Mouse (Mus musculus): Measurements from ENCODE around the gene Nacc2. TPM values are rescaled to one million over a fixed set of nuclear protein-coding genes. Genes with fewer than 3 reads are reported as not detected.

The Nacc2 gene
- polyA plus RNA-seq, 1 experiment, result 15.0 TPM

DNA sequence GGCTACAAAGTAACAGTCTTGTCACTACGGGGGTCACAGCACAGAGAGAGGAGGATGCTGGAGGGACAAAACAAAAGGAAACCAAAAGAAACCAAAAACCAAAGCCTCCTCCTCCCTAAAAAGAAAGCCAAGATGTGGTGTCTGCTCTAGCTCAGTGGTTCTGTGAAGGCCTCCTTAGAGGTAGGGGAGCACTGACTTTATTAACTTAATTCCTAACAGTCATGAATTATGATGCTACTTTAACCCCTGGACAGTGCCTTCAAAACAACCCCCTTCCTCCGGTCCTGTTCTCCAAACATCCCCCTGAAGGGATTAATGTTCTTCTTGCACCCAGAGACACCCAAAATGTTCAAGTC, 67.3 kb downstream of the Nacc2 start:
- Histone ChIP-seq H3K4me2 (ENCODE audit: low read depth) (no peak overlapping the region), H3ac (ENCODE audit: control insufficient read depth, insufficient read length) (no peak overlapping the region), H3K36me3 (ENCODE audit: control insufficient read depth, insufficient read depth) (peaks cover 4% of the 10 kb centered on the region), H3K4me3 (no peak overlapping the region), H3K27me3 (ENCODE audit: control insufficient read depth, insufficient read depth, insufficient read length) (no peaks in the 10 kb centered on the region), H3K79me2 (ENCODE audit: control insufficient read depth, insufficient read depth) (no peaks in the 10 kb centered on the region)
- TF ChIP-seq POLR2AphosphoS2 (IDR thresholded peaks at IDR 0.05; ENCODE audit: insufficient read length, low read depth) (no peak), TCF3 (IDR thresholded peaks at IDR 0.05; ENCODE audit: insufficient read length, low read depth) (no peak), USF1 (IDR thresholded peaks at IDR 0.05; ENCODE audit: low read depth) (no peak), MYOD1 (IDR thresholded peaks at IDR 0.05; ENCODE audit: control insufficient read depth in 1 of 3, insufficient read length in 2 of 3, low read depth in 2 of 3) (no peak), TCF12 (IDR thresholded peaks at IDR 0.05; ENCODE audit: insufficient read depth, poor library complexity, severe bottlenecking) (no peak), MAX (IDR thresholded peaks at IDR 0.05; ENCODE audit: low read depth) (no peak), CEBPB (IDR thresholded peaks at IDR 0.05; ENCODE audit: insufficient read depth, poor library complexity, severe bottlenecking) (no peak), REST (IDR thresholded peaks at IDR 0.05; ENCODE audit: insufficient read depth, insufficient read length) (no peak), SRF (IDR thresholded peaks at IDR 0.05; ENCODE audit: control insufficient read depth, insufficient read length, low read depth) (no peak), POLR2A (IDR thresholded peaks at IDR 0.05; ENCODE audit: insufficient read length, low read depth) (no peak), E2F4 (IDR thresholded peaks at IDR 0.05; ENCODE audit: insufficient read depth) (no peak), MYOG (IDR thresholded peaks at IDR 0.05; ENCODE audit: control insufficient read depth in 1 of 3, insufficient read depth in 1 of 3, insufficient read length in 2 of 3, low read depth in 2 of 3) (no peak)

DNA sequence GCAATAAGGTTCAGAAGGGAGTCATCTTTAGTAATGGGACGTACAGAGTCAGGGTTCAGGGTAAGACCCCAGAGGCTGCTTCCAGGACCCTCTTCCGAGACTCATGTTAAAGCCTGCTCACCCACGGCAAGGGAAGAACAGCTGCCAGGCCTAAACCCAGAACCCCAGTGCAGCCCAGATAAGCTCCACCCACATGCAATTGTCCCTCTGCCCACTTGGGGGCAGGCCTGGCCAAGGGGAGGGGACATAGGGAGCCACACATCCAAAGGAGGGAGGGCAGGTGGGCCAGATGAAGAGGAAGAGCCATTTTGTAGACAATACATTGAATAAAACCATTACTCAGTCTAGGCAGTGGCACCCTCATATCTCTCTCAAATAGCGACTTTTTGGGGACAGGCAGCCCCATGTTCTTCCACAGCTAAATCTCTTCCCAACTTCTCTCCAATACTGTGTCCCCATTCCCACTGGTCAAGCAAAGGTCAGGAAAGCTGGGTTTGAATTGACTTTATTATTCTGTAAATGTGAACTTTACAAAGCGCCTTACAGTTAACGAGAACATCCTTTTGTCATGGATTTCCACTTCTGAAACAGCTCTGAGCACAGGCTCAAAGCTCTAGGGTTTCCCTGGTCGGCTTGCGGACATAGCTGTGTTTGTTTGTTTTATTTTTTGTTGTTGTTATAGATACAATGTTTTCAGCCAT, 67.8 kb downstream of the Nacc2 start:
- Histone ChIP-seq H3K79me2 (ENCODE audit: control insufficient read depth, insufficient read depth) (no peaks in the 10 kb centered on the region), H3K4me2 (ENCODE audit: low read depth) (no peak overlapping the region), H3K4me3 (no peak overlapping the region), H3K36me3 (ENCODE audit: control insufficient read depth, insufficient read depth) (peaks cover 4% of the 10 kb centered on the region), H3ac (ENCODE audit: control insufficient read depth, insufficient read length) (no peak overlapping the region), H3K27me3 (ENCODE audit: control insufficient read depth, insufficient read depth, insufficient read length) (no peaks in the 10 kb centered on the region)
- no peak for TF ChIP-seq USF1 (IDR thresholded peaks at IDR 0.05; ENCODE audit: low read depth)
- TF ChIP-seq MAX (IDR thresholded peaks at IDR 0.05; ENCODE audit: low read depth), result no peak
- no peak for TF ChIP-seq TCF12 (IDR thresholded peaks at IDR 0.05; ENCODE audit: insufficient read depth, poor library complexity, severe bottlenecking)
- no peak for TF ChIP-seq TCF3 (IDR thresholded peaks at IDR 0.05; ENCODE audit: insufficient read length, low read depth)
- TF ChIP-seq POLR2AphosphoS2 (IDR thresholded peaks at IDR 0.05; ENCODE audit: insufficient read length, low read depth), result no peak
- TF ChIP-seq MYOD1 (IDR thresholded peaks at IDR 0.05; ENCODE audit: control insufficient read depth in 1 of 3, insufficient read length in 2 of 3, low read depth in 2 of 3), result peak in 2 of 3 experiments; percentile 25 to 48
- TF ChIP-seq SRF (IDR thresholded peaks at IDR 0.05; ENCODE audit: control insufficient read depth, insufficient read length, low read depth), result no peak
- TF ChIP-seq REST (IDR thresholded peaks at IDR 0.05; ENCODE audit: insufficient read depth, insufficient read length), result no peak
- TF ChIP-seq MYOG (IDR thresholded peaks at IDR 0.05; ENCODE audit: control insufficient read depth in 1 of 3, insufficient read depth in 1 of 3, insufficient read length in 2 of 3, low read depth in 2 of 3), result peak in 2 of 3 experiments; percentile 2 to 68

DNA sequence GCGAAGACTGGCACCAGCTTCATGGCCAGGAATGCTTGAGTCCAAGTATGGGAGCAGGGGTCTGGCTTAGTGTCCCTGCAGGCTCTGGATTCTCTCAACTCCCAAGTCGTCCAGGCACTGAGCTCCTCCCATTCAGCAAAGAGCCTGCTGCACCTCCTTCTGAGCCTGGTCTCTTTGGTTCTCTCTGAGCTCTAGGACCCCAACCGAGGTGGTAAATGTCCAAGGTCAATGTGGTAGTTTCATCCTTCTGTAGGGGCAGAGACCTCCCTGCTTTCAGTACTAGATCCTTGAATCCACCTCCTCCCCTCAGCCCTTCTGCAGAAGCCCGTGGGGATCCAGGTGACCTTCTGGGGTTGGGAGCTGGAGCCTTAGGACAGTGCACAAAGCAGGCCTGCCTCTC, 70.2 kb downstream of the Nacc2 start:
- no peak for TF ChIP-seq REST (IDR thresholded peaks at IDR 0.05; ENCODE audit: insufficient read depth, insufficient read length)
- no peak for TF ChIP-seq E2F4 (IDR thresholded peaks at IDR 0.05; ENCODE audit: insufficient read depth)
- TF ChIP-seq CEBPB (IDR thresholded peaks at IDR 0.05; ENCODE audit: insufficient read depth, poor library complexity, severe bottlenecking), result no peak
- TF ChIP-seq SRF (IDR thresholded peaks at IDR 0.05; ENCODE audit: control insufficient read depth, insufficient read length, low read depth), result no peak
- no peak overlapping the region for H3K4me2 ChIP-seq (ENCODE audit: low read depth)
- no peak overlapping the region for H3K4me3 ChIP-seq
- no peak overlapping the region for H3ac ChIP-seq (ENCODE audit: control insufficient read depth, insufficient read length)
- H3K36me3 ChIP-seq (ENCODE audit: control insufficient read depth, insufficient read depth), result peaks cover under 1% of the 10 kb centered on the region
- H3K79me2 ChIP-seq (ENCODE audit: control insufficient read depth, insufficient read depth), result no peaks in the 10 kb centered on the region
- H3K27me3 ChIP-seq (ENCODE audit: control insufficient read depth, insufficient read depth, insufficient read length), result peaks cover 20% of the 10 kb centered on the region

DNA sequence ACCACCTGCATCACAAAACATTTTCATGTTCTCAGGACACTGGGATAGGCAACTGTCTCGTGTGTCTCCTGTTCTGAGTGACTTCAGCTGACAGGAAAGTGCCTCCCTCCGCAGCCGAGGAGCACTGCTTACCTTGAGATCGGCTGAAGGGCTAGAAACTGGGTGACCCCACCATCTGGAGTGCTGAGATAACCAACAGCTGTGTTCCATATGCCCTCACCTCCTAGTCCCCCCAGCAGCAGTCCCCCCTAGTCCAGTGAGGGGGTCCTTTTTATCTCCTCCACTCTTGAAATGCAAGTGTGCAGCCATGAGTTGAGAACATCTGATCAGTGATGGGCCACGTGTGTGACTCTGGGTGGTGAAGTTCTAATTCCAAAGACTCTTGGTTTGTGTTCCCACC, 74.2 kb downstream of the Nacc2 start:
- Histone ChIP-seq H3K27me3 (ENCODE audit: control insufficient read depth, insufficient read depth, insufficient read length) (peaks cover 52% of the 10 kb centered on the region), H3K79me2 (ENCODE audit: control insufficient read depth, insufficient read depth) (no peaks in the 10 kb centered on the region), H3K4me2 (ENCODE audit: low read depth) (no peak overlapping the region), H3ac (ENCODE audit: control insufficient read depth, insufficient read length) (no peak overlapping the region), H3K36me3 (ENCODE audit: control insufficient read depth, insufficient read depth) (no peaks in the 10 kb centered on the region), H3K4me3 (no peak overlapping the region)
- no peak for TF ChIP-seq SRF (IDR thresholded peaks at IDR 0.05; ENCODE audit: control insufficient read depth, insufficient read length, low read depth)
- no peak for TF ChIP-seq E2F4 (IDR thresholded peaks at IDR 0.05; ENCODE audit: insufficient read depth)
- TF ChIP-seq TCF12 (IDR thresholded peaks at IDR 0.05; ENCODE audit: insufficient read depth, poor library complexity, severe bottlenecking), result no peak
- TF ChIP-seq POLR2A (IDR thresholded peaks at IDR 0.05; ENCODE audit: insufficient read length, low read depth), result no peak
- TF ChIP-seq CEBPB (IDR thresholded peaks at IDR 0.05; ENCODE audit: insufficient read depth, poor library complexity, severe bottlenecking), result no peak
- TF ChIP-seq MAX (IDR thresholded peaks at IDR 0.05; ENCODE audit: low read depth), result no peak
- TF ChIP-seq MYOD1 (IDR thresholded peaks at IDR 0.05; ENCODE audit: control insufficient read depth in 1 of 3, insufficient read length in 2 of 3, low read depth in 2 of 3), result no peak
- TF ChIP-seq USF1 (IDR thresholded peaks at IDR 0.05; ENCODE audit: low read depth), result no peak
- no peak for TF ChIP-seq POLR2AphosphoS2 (IDR thresholded peaks at IDR 0.05; ENCODE audit: insufficient read length, low read depth)
- no peak for TF ChIP-seq TCF3 (IDR thresholded peaks at IDR 0.05; ENCODE audit: insufficient read length, low read depth)
- no peak for TF ChIP-seq REST (IDR thresholded peaks at IDR 0.05; ENCODE audit: insufficient read depth, insufficient read length)
- no peak for TF ChIP-seq MYOG (IDR thresholded peaks at IDR 0.05; ENCODE audit: control insufficient read depth in 1 of 3, insufficient read depth in 1 of 3, insufficient read length in 2 of 3, low read depth in 2 of 3)

DNA sequence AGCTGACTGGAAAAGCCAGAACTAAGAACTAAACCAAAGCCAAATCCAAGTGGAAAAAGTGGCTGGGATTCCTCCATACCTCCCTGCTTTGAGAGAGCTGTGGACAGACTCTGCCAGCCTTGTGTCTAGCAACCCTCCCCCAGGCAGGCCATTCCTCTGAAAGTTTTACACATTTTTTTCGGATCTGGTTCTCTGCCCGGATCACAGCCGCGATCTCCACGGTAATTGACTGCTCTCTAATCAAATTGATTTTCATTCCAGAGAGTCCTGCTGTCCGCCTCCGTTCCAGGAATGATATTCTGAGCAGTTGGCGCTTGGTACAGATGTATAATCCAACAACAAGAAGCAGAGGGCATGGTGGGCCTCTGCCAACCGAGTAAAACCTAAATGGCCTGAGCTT, 78.8 kb downstream of the Nacc2 start:
- H3K79me2 ChIP-seq (ENCODE audit: control insufficient read depth, insufficient read depth), result no peaks in the 10 kb centered on the region
- TF ChIP-seq REST (IDR thresholded peaks at IDR 0.05; ENCODE audit: insufficient read depth, insufficient read length), result no peak
- TF ChIP-seq POLR2A (IDR thresholded peaks at IDR 0.05; ENCODE audit: insufficient read length, low read depth), result no peak
- no peak for TF ChIP-seq MYOD1 (IDR thresholded peaks at IDR 0.05; ENCODE audit: control insufficient read depth in 1 of 3, insufficient read length in 2 of 3, low read depth in 2 of 3)
- no peak for TF ChIP-seq MYOG (IDR thresholded peaks at IDR 0.05; ENCODE audit: control insufficient read depth in 1 of 3, insufficient read depth in 1 of 3, insufficient read length in 2 of 3, low read depth in 2 of 3)
- no peak for TF ChIP-seq USF1 (IDR thresholded peaks at IDR 0.05; ENCODE audit: low read depth)
- no peak for TF ChIP-seq TCF12 (IDR thresholded peaks at IDR 0.05; ENCODE audit: insufficient read depth, poor library complexity, severe bottlenecking)
- no peak for TF ChIP-seq SRF (IDR thresholded peaks at IDR 0.05; ENCODE audit: control insufficient read depth, insufficient read length, low read depth)
- TF ChIP-seq TCF3 (IDR thresholded peaks at IDR 0.05; ENCODE audit: insufficient read length, low read depth), result no peak
- no peak for TF ChIP-seq POLR2AphosphoS2 (IDR thresholded peaks at IDR 0.05; ENCODE audit: insufficient read length, low read depth)
- TF ChIP-seq MAX (IDR thresholded peaks at IDR 0.05; ENCODE audit: low read depth), result no peak
- TF ChIP-seq E2F4 (IDR thresholded peaks at IDR 0.05; ENCODE audit: insufficient read depth), result no peak
- no peak for TF ChIP-seq CEBPB (IDR thresholded peaks at IDR 0.05; ENCODE audit: insufficient read depth, poor library complexity, severe bottlenecking)
- H3K36me3 ChIP-seq (ENCODE audit: control insufficient read depth, insufficient read depth), result no peaks in the 10 kb centered on the region
- H3K4me2 ChIP-seq (ENCODE audit: low read depth), result no peak overlapping the region
- no peak overlapping the region for H3K4me3 ChIP-seq
- H3ac ChIP-seq (ENCODE audit: control insufficient read depth, insufficient read length), result no peak overlapping the region
- peaks cover 85% of the 10 kb centered on the region for H3K27me3 ChIP-seq (ENCODE audit: control insufficient read depth, insufficient read depth, insufficient read length)
